Mouse (Mus musculus): Measurements from ENCODE around the gene Rhbdl3. TPM values are rescaled to one million over a fixed set of nuclear protein-coding genes. Genes with fewer than 3 reads are reported as not detected.

The Rhbdl3 gene
- polyA plus RNA-seq, 1 experiment = 2.7 TPM

GRCm38 (mm10) chr11:80291004-80291403, 9.7 kb upstream of the Rhbdl3 start:
- H3K4me3 ChIP-seq (replicated peaks; ENCODE audit: extremely low read depth, low read depth, low read length) = no peak overlapping the region
- DNase-seq = no peak
- no peak for TF ChIP-seq POLR2A (IDR thresholded peaks at IDR 0.05; ENCODE audit: borderline replicate concordance, extremely low read depth, low read depth, low read length)
- no peak for TF ChIP-seq CTCF (IDR thresholded peaks at IDR 0.05; ENCODE audit: insufficient read depth, low read length)
- peaks cover 3% of the 10 kb centered on the region; the same call in 1 of the 2 replicates for H3K4me1 ChIP-seq (ENCODE audit: control insufficient read depth, insufficient read depth, low read length)
- 79% methylated on average over 2 of the region's 2 CpGs for WGBS

- Histone ChIP-seq H3K4me3 (replicated peaks; ENCODE audit: extremely low read depth, low read depth, low read length) (no peak overlapping the region), H3K4me1 (ENCODE audit: control insufficient read depth, insufficient read depth, low read length) (peaks cover 3% of the 10 kb centered on the region; the same call in 1 of the 2 replicates)
- DNase-seq = no peak
- TF ChIP-seq POLR2A (IDR thresholded peaks at IDR 0.05; ENCODE audit: borderline replicate concordance, extremely low read depth, low read depth, low read length) = no peak
- no peak for TF ChIP-seq CTCF (IDR thresholded peaks at IDR 0.05; ENCODE audit: insufficient read depth, low read length)
- WGBS = 69% methylated on average over 7 of the region's 7 CpGs
Measured at GRCm38 (mm10) chr11:80292463-80292862, 8.2 kb upstream of the Rhbdl3 start.

GRCm38 (mm10) chr11:80295066-80295465, 5.6 kb upstream of the Rhbdl3 start:
- Histone ChIP-seq H3K4me1 (ENCODE audit: control insufficient read depth, insufficient read depth, low read length) (no peaks in the 10 kb centered on the region), H3K4me3 (replicated peaks; ENCODE audit: extremely low read depth, low read depth, low read length) (no peak overlapping the region)
- 28% methylated on average over 9 of the region's 9 CpGs for WGBS
- TF ChIP-seq POLR2A (IDR thresholded peaks at IDR 0.05; ENCODE audit: borderline replicate concordance, extremely low read depth, low read depth, low read length) (no peak), CTCF (IDR thresholded peaks at IDR 0.05; ENCODE audit: insufficient read depth, low read length) (no peak)
- DNase-seq = no peak

GRCm38 (mm10) chr11:80295785-80296184, 4.9 kb upstream of the Rhbdl3 start:
- TF ChIP-seq POLR2A (IDR thresholded peaks at IDR 0.05; ENCODE audit: borderline replicate concordance, extremely low read depth, low read depth, low read length) = no peak
- TF ChIP-seq CTCF (IDR thresholded peaks at IDR 0.05; ENCODE audit: insufficient read depth, low read length) = no peak
- peaks cover 3% of the 10 kb centered on the region; the same call in 1 of the 2 replicates for H3K4me1 ChIP-seq (ENCODE audit: control insufficient read depth, insufficient read depth, low read length)
- 32% methylated on average over 14 of the region's 14 CpGs for WGBS
- no peak for DNase-seq
- H3K4me3 ChIP-seq (replicated peaks; ENCODE audit: extremely low read depth, low read depth, low read length) = no peak overlapping the region

- no peak for DNase-seq
- 10% methylated on average over 12 of the region's 12 CpGs for WGBS
- peaks cover 5% of the 10 kb centered on the region; the same call in 1 of the 2 replicates for H3K4me1 ChIP-seq (ENCODE audit: control insufficient read depth, insufficient read depth, low read length)
- no peak overlapping the region for H3K4me3 ChIP-seq (replicated peaks; ENCODE audit: extremely low read depth, low read depth, low read length)
- TF ChIP-seq POLR2A (IDR thresholded peaks at IDR 0.05; ENCODE audit: borderline replicate concordance, extremely low read depth, low read depth, low read length) (no peak), CTCF (IDR thresholded peaks at IDR 0.05; ENCODE audit: insufficient read depth, low read length) (no peak)
Measured at GRCm38 (mm10) chr11:80299513-80300235, 1.0 kb upstream of the Rhbdl3 start.

- Histone ChIP-seq H3K4me3 (replicated peaks; ENCODE audit: extremely low read depth, low read depth, low read length) (peak overlapping the region; percentile 75), H3K4me1 (ENCODE audit: control insufficient read depth, insufficient read depth, low read length) (peaks cover 5% of the 10 kb centered on the region; the same call in 1 of the 2 replicates)
- 1% methylated on average over 53 of the region's 53 CpGs for WGBS
- no peak for TF ChIP-seq POLR2A (IDR thresholded peaks at IDR 0.05; ENCODE audit: borderline replicate concordance, extremely low read depth, low read depth, low read length)
- peak; percentile 16; the same call in 1 of the 2 replicates for TF ChIP-seq CTCF (IDR thresholded peaks at IDR 0.05; ENCODE audit: insufficient read depth, low read length)
- peak; percentile 49 for DNase-seq
Measured at GRCm38 (mm10) chr11:80301316-80302045, 769 bp downstream of the Rhbdl3 start.

- no peak for TF ChIP-seq CTCF (IDR thresholded peaks at IDR 0.05; ENCODE audit: insufficient read depth, low read length)
- no peak for TF ChIP-seq POLR2A (IDR thresholded peaks at IDR 0.05; ENCODE audit: borderline replicate concordance, extremely low read depth, low read depth, low read length)
- Histone ChIP-seq H3K4me3 (replicated peaks; ENCODE audit: extremely low read depth, low read depth, low read length) (peak overlapping the region; percentile 75), H3K4me1 (ENCODE audit: control insufficient read depth, insufficient read depth, low read length) (peaks cover 5% of the 10 kb centered on the region; the same call in 1 of the 2 replicates)
- WGBS = 2% methylated on average over 9 of the region's 9 CpGs
- no peak for DNase-seq
Measured at GRCm38 (mm10) chr11:80302046-80302390, 1.3 kb downstream of the Rhbdl3 start.

GRCm38 (mm10) chr11:80302536-80302935, 1.8 kb downstream of the Rhbdl3 start:
- Histone ChIP-seq H3K4me3 (replicated peaks; ENCODE audit: extremely low read depth, low read depth, low read length) (peak overlapping the region; percentile 1), H3K4me1 (ENCODE audit: control insufficient read depth, insufficient read depth, low read length) (peaks cover 5% of the 10 kb centered on the region; the same call in 1 of the 2 replicates)
- no peak for TF ChIP-seq CTCF (IDR thresholded peaks at IDR 0.05; ENCODE audit: insufficient read depth, low read length)
- no peak for TF ChIP-seq POLR2A (IDR thresholded peaks at IDR 0.05; ENCODE audit: borderline replicate concordance, extremely low read depth, low read depth, low read length)
- peak; percentile 62 for DNase-seq
- WGBS = 2% methylated on average over 11 of the region's 11 CpGs

- no peak for DNase-seq
- 78% methylated on average over 3 of the region's 3 CpGs for WGBS
- peaks cover 5% of the 10 kb centered on the region; the same call in 1 of the 2 replicates for H3K4me1 ChIP-seq (ENCODE audit: control insufficient read depth, insufficient read depth, low read length)
- TF ChIP-seq CTCF (IDR thresholded peaks at IDR 0.05; ENCODE audit: insufficient read depth, low read length) (0 out of 2 replicates have a peak, but pooled peaks have one; percentile 4), POLR2A (IDR thresholded peaks at IDR 0.05; ENCODE audit: borderline replicate concordance, extremely low read depth, low read depth, low read length) (no peak)
- no peak overlapping the region for H3K4me3 ChIP-seq (replicated peaks; ENCODE audit: extremely low read depth, low read depth, low read length)
Measured at GRCm38 (mm10) chr11:80303746-80304145, 3.0 kb downstream of the Rhbdl3 start.

Data from lung, adult 2 months (tissue).